Mouse (Mus musculus): ENCODE results near the gene Ppp1r14a. TPM values are rescaled to one million over a fixed set of nuclear protein-coding genes. Genes with fewer than 3 reads are reported as not detected.

Gene Ppp1r14a
- polyA plus RNA-seq, 1 experiment from 2014 or later = 162 TPM

- no peaks in the 10 kb centered on the region for H3K4me1 ChIP-seq (replicated peaks; ENCODE audit: control insufficient read depth, insufficient read depth, low read length)
- H3K9me3 ChIP-seq (ENCODE audit: control insufficient read depth, low read length) = no peaks in the 10 kb centered on the region
- WGBS = 68% methylated on average over 8 of the region's 8 CpGs
- H3K27ac ChIP-seq (ENCODE audit: low read length) = no peak overlapping the region
- no peak overlapping the region for H3K4me2 ChIP-seq (ENCODE audit: low read depth, low read length)
- ATAC-seq (ENCODE audit: low read depth) = no peak
- no peaks in the 10 kb centered on the region for H3K27me3 ChIP-seq (ENCODE audit: control insufficient read depth, insufficient read depth, low read depth, low read length)
- peaks cover 12% of the 10 kb centered on the region for H3K36me3 ChIP-seq (ENCODE audit: control insufficient read depth, insufficient read depth, low read length)
- no peak overlapping the region for H3K9ac ChIP-seq (ENCODE audit: low read length)
- no peak overlapping the region for H3K4me3 ChIP-seq (ENCODE audit: low read length)
Measured at GRCm38 (mm10) chr7:29342489-29343092, 53.5 kb downstream of the Ppp1r14a start.

Other genes with a start within 250 kb of the Ppp1r14a start
- gene Ryr1, start 164.1 kb upstream of the Ppp1r14a start, polyA plus RNA-seq (2015; fragmentation: Nextera tagmentation; extraction: Ambion mirVana) = 0.44 and 0.58 TPM in 2 replicates
- 1.4 and 2.3 TPM in 2 replicates for gene Rasgrp4, start 154.5 kb upstream of the Ppp1r14a start, polyA plus RNA-seq (2015; fragmentation: Nextera tagmentation; extraction: Ambion mirVana)
- 17.6 and 21.0 TPM in 2 replicates for gene Fam98c, start 133.1 kb upstream of the Ppp1r14a start, polyA plus RNA-seq (2015; fragmentation: Nextera tagmentation; extraction: Ambion mirVana)
- gene Ggn, start 119.1 kb upstream of the Ppp1r14a start, polyA plus RNA-seq (2015; fragmentation: Nextera tagmentation; extraction: Ambion mirVana) = 0.67 and 1.5 TPM in 2 replicates
- 1.2 and 2.0 TPM in 2 replicates for gene Spred3, start 118.9 kb upstream of the Ppp1r14a start, polyA plus RNA-seq (2015; fragmentation: Nextera tagmentation; extraction: Ambion mirVana)
- 256 and 273 TPM in 2 replicates for gene Psmd8, start 108.6 kb upstream of the Ppp1r14a start, polyA plus RNA-seq (2015; fragmentation: Nextera tagmentation; extraction: Ambion mirVana)
- 1.1 and 1.7 TPM in 2 replicates for gene Catsperg1, start 75.3 kb upstream of the Ppp1r14a start, polyA plus RNA-seq (2015; fragmentation: Nextera tagmentation; extraction: Ambion mirVana)
- 1.6 and 2.9 TPM in 2 replicates for gene Kcnk6, start 56.8 kb upstream of the Ppp1r14a start, polyA plus RNA-seq (2015; fragmentation: Nextera tagmentation; extraction: Ambion mirVana)
- gene Yif1b, start 51.0 kb upstream of the Ppp1r14a start, polyA plus RNA-seq (2015; fragmentation: Nextera tagmentation; extraction: Ambion mirVana) = 126 and 136 TPM in 2 replicates
- gene 2200002D01Rik, start 40.8 kb upstream of the Ppp1r14a start, polyA plus RNA-seq (2015; fragmentation: Nextera tagmentation; extraction: Ambion mirVana) = 21.9 and 32.5 TPM in 2 replicates
- 309 and 317 TPM in 2 replicates for gene Spint2, start 7.4 kb upstream of the Ppp1r14a start, polyA plus RNA-seq (2015; fragmentation: Nextera tagmentation; extraction: Ambion mirVana)
- 8.1 and 8.7 TPM in 2 replicates for gene Dpf1, start 14.6 kb downstream of the Ppp1r14a start, polyA plus RNA-seq (2015; fragmentation: Nextera tagmentation; extraction: Ambion mirVana)
- 21.6 and 21.8 TPM in 2 replicates for gene Sipa1l3, start 229.3 kb downstream of the Ppp1r14a start, polyA plus RNA-seq (2015; fragmentation: Nextera tagmentation; extraction: Ambion mirVana)

Measured in lung, embryonic 16.5 days (tissue).